Mouse (Mus musculus) cerebellum, postnatal 25 days (tissue): Measurements from ENCODE around the gene Tmem200b.

ENCODE experiments used
- DNase-seq, 2 experiments: peaks; one replicate each; pipeline ENCODE4 v3.0.0; 2021; ENCODE audit warnings: mixed read lengths in 2 of 2

The Tmem200b gene

GRCm38 (mm10) chr4:131921461-131922346, at the start of gene Tmem200b:
Tmem200b (plus strand) TSS chr4:131921771.
- no peak for DNase-seq

- peak in 1 of 2 experiments; percentile 19 for DNase-seq
These were observed 48.8 kb upstream of the Tmem200b start for GRCm38 (mm10) chr4:131872672-131873292.

- DNase-seq, result peak; percentile 94 to 98
These were observed 48.0 kb upstream of the Tmem200b start, which contains the start of gene Srsf4 for GRCm38 (mm10) chr4:131873293-131874168. Srsf4 (plus strand) TSS chr4:131873617.

GRCm38 (mm10) chr4:131874169-131874536, 47.4 kb upstream of the Tmem200b start:
- DNase-seq, result no peak

GRCm38 (mm10) chr4:131874567-131874966, 47.0 kb upstream of the Tmem200b start:
- DNase-seq, result peak in 1 of 2 experiments; percentile 18

GRCm38 (mm10) chr4:131875242-131875641, 46.3 kb upstream of the Tmem200b start:
- DNase-seq, result no peak

- DNase-seq, result no peak
These were observed 44.7 kb upstream of the Tmem200b start for GRCm38 (mm10) chr4:131876836-131877235.

- DNase-seq, result no peak
These were observed 41.9 kb upstream of the Tmem200b start for GRCm38 (mm10) chr4:131879692-131880091.

GRCm38 (mm10) chr4:131881306-131881705, 40.3 kb upstream of the Tmem200b start:
- DNase-seq, result no peak

- DNase-seq, result no peak
These were observed 38.0 kb upstream of the Tmem200b start for GRCm38 (mm10) chr4:131883571-131883970.

GRCm38 (mm10) chr4:131885376-131885775, 36.2 kb upstream of the Tmem200b start:
- DNase-seq, result no peak

- no peak for DNase-seq
These were observed 33.0 kb upstream of the Tmem200b start for GRCm38 (mm10) chr4:131888564-131888963.

GRCm38 (mm10) chr4:131890692-131891091, 30.9 kb upstream of the Tmem200b start:
- no peak for DNase-seq

- no peak for DNase-seq
These were observed 24.5 kb upstream of the Tmem200b start for GRCm38 (mm10) chr4:131897109-131897508.

GRCm38 (mm10) chr4:131897787-131898186, 23.8 kb upstream of the Tmem200b start:
- DNase-seq, result no peak

GRCm38 (mm10) chr4:131898503-131899179, 22.9 kb upstream of the Tmem200b start:
- no peak for DNase-seq

GRCm38 (mm10) chr4:131899180-131899554, 22.4 kb upstream of the Tmem200b start:
- peak; percentile 60 to 80 for DNase-seq

- no peak for DNase-seq
These were observed 20.5 kb upstream of the Tmem200b start for GRCm38 (mm10) chr4:131901090-131901489.

GRCm38 (mm10) chr4:131904478-131904877, 17.1 kb upstream of the Tmem200b start:
- DNase-seq, result peak; percentile 38 to 66

- no peak for DNase-seq
These were observed 15.1 kb upstream of the Tmem200b start for GRCm38 (mm10) chr4:131906423-131906822.

- no peak for DNase-seq
These were observed 13.7 kb upstream of the Tmem200b start for GRCm38 (mm10) chr4:131907912-131908311.

- no peak for DNase-seq
These were observed 11.2 kb upstream of the Tmem200b start for GRCm38 (mm10) chr4:131910237-131910994.
